Mouse (Mus musculus): ENCODE results near the gene Clic4.
A peak's percentile ranks its signal among the peaks of the same experiment; 100 is the strongest.

DNA sequence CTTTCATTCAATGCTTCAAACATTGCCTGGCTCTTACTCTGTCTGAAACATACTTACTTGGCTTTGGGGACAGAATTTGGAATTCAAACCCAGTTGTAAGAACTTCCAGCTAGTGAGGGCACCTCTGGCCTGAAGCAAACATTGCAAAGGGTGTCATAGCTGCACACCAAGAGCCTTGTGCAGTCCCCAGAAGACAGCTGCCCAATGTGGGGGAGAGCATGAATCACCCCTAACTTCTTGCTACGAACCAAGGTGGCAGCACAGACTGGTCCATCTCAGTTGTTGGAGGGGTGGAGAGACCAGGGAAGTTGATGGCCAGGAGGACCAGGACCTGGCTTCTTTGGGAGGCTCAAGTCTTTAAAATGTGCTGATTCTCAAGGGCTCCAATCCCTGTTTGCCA is 81.4 kb downstream of the Clic4 start:
- TF ChIP-seq CTCF (IDR thresholded peaks at IDR 0.05; ENCODE audit: control insufficient read depth, insufficient read depth, insufficient read length) (no peak), USF1 (IDR thresholded peaks at IDR 0.05; ENCODE audit: low read depth) (no peak), MAX (IDR thresholded peaks at IDR 0.05) (peak; percentile 16), MYOD1 (IDR thresholded peaks at IDR 0.05; ENCODE audit: control insufficient read depth, insufficient read length, low read depth) (peak; percentile 48), MYOG (IDR thresholded peaks at IDR 0.05; ENCODE audit: control insufficient read depth, extremely low read depth, insufficient read length) (no peak), CEBPB (IDR thresholded peaks at IDR 0.05; ENCODE audit: low read depth) (no peak), FOSL1 (IDR thresholded peaks at IDR 0.05; ENCODE audit: insufficient read depth, low read length, poor library complexity, severe bottlenecking) (no peak)

Data from C2C12 (cell line).